Mouse (Mus musculus) lung, postnatal 36 days (tissue): Measurements from ENCODE around the gene Swi5.
A peak's percentile ranks its signal among the peaks of the same experiment; 100 is the strongest.
"Not testable (repeated sequence)": the region's sequence is repeated elsewhere in the genome, so short reads cannot be mapped to it uniquely, and the experiment has no call there.

Experiments used
- DNase-seq: peaks from one replicate; pipeline ENCODE4 v3.0.0; 2022; ENCODE audit warnings: mixed read lengths

The Swi5 gene

DNA sequence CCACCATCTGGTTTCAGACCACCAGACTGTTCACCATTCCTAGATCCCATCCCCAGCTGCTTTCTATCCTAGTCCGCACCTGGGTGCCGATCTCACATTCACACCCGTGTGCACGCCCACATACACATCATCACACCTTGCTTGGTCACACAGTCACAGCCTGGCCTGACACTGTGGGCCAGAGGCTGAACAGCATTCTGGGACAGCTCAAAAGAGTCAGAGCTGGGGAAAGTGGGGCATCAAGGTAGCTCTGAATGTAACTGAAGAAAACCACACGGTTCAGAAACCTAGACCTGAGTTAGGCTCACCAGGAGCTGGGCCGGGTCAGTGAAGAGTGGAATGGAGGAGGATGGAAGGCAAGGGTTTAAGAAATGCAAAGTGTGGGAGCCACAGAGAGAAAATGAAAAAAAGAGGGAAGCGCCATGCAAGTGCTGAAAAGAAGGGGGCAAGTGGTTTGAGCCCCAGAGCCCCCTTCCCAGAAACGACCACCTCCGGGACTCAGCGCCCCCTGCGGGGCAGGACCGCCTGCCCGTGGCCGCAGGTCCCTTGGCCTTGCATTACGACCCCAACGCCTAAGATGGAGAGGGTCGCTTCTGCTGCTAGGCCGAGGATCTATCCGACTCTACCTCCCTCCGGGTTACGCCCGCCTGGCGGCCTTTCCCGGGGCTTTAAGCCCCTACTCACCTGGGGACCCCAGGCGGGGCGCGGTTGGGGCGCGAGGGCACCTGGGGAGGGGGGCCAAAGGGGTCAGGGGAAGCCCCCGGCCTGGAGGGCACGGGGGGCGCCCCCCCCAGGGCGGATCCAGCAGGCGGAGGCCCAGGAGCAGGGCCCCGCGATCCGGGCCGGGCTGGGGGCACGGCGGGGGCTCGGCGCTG is 23.8 kb upstream of the Swi5 start:
- DNase-seq, result no peak

DNA sequence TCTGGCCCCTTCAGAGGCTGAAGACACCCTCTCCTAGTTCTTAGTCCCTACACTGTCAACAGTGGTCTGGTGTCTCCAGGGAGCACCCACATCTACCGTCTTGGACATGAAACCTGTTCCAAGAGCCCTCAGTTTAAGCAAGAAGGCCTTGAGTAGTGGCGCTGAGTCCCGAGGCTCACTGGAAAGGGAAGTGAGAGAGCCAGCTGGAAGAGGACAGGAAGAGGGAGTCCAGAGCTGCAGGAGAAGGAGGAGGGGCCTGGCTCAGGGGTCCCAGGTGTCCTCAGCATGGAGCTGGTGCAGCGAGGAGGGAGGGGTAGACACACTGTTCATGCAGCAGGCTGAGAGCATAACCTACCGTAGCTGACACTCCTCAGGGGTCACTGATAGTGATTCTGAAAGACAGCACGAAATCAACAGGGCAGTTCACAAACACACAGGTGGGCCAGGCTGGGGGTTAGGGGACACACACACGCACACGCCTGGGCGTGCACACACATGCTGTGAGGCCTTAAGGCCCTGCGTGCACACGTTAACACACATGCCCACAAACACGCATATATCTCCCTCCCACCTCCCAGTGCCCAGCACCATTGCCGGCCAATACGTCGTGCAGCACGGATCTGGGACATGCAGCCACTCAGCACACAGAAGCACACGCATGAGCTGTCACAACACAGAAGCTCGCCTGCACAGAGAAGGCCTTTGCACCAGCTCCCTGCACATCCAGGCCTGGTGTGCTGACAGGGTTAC is 22.4 kb upstream of the Swi5 start:
- no peak for DNase-seq

DNA sequence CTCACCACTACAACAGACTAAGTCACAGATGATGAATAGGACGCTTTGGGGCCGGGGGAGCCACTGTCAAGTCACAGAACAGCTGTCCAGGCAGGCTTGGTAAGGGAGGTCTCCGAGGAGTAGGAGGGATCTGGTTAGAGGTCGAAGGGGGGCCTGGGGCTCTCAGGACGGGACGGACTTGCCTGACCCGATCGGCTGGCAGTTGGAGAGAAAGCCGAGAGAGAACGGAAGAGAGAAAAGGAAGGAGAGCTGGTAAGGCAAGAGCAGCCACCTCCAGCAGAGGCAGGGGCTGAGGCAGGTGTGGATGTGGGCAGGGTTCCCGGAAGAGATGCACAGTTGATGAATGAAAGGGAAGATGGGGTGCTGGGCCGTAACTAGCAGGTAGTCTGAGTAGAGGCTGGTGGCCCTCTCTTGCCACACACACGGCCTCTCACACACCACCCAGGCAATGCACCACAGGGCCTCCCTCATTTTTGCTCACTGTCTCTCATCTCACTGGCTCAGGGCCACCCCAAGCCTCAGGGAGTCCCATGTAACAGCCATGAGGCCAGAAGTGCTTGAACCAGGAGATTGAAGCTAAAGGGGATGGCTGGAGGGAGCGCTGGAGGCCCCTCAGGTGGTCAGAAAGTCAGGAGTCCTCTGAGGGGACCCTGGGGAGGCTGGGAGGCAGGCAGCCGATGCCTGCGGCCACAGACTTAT is 21.1 kb upstream of the Swi5 start:
- DNase-seq, result no peak

DNA sequence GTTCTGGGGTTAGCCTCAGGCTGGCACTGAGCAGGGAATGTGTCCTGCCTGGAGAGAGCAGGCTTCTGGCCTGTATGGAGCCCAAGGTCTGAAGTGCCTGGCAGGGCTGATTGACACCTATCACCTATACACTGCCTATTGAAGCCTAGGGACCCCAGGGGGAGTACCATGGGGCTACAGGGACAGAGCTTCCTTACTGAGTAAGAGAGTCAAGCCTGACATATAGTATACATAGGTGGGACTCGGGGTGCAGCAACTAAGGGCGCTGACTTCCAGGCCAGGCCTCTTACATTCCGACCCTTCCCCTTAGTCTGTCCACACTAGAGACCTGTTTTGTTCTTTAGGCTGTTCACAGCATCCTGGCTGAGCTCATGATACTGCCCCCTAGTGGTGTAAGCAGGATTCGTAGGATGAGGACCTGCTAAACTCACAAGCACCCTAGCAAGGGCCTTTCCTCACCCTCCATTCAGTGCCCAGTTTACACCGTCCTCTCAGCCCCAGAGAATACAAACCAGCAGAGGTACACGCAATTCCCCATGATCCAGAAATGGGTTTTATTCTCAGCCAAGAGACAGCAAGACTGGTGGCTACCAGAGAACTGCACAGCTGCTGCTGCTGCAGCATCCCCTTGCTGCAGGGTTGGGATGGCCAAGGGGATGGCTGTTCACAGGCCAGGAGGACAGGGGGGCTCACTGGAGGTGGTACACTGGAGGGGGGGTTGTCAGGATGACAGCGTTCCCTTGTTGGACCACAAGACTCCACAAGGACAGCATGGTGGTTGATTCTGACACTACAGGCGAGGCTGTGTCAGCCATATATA is 20.3 kb upstream of the Swi5 start:
- DNase-seq, result peak; percentile 76

DNA sequence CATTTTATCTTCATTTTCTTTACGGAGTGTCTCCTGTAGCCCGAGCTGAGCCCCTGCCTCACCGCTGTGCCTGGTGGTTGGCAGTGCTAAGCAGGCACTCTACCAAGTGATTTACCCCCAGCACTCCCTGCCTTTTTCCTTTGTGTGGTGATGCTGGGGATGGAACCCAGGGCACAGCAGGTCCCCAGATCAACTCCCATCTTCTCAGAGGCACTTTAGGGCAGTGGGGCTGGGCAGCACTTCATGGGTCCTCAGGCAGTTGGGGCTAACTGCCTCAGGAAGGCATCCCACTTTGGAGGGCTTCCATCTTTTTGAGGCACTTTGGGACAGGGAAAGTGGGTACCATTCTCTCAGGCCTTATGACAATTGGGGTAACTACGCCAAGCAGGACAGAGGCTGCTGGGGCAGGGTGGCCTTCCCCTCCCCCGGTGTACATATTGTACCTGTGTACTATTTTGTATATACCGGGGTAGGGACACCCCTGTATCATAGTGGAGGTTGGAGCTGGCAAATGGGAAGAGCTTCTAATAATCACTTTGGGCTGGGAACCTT is 19.4 kb upstream of the Swi5 start:
- no peak for DNase-seq

DNA sequence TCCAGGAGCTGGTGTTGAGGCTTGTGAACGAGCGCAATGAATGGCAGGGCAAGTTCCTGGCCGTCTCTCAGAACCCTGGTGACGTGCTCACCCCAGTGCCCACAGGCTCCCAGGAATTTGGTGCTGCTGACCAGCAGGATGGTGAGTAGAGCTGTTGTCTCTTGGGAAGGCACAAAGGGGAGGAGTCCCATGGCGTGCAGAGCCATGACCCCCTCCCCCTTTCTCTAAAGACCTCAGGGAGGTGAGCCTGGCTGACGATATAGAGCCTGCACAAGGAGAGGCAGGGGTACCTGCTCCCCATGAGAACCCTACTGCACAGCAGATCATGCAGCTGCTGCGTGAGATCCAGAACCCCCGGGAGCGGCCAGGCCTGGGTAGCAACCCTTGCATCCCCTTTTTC is 18.3 kb upstream of the Swi5 start:
- no peak for DNase-seq

DNA sequence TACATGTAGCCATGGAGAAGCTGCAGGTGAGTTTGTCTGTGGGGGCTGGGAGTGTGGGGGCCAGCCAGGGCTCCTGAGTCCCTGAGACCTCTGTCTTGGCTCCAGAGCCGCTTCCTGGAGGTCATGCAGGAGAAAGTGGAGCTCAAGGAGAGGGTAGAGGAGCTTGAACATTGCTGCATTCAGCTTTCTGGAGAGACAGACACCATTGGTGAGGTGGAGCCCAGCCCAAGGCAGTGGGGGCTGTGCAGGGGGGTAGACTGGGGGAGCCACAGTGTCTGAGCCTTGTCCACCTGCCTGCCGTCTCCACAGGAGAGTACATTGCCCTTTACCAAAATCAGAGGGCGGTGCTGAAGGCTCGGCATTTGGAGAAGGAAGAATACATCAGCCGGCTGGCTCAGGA is 17.8 kb upstream of the Swi5 start:
- no peak for DNase-seq

DNA sequence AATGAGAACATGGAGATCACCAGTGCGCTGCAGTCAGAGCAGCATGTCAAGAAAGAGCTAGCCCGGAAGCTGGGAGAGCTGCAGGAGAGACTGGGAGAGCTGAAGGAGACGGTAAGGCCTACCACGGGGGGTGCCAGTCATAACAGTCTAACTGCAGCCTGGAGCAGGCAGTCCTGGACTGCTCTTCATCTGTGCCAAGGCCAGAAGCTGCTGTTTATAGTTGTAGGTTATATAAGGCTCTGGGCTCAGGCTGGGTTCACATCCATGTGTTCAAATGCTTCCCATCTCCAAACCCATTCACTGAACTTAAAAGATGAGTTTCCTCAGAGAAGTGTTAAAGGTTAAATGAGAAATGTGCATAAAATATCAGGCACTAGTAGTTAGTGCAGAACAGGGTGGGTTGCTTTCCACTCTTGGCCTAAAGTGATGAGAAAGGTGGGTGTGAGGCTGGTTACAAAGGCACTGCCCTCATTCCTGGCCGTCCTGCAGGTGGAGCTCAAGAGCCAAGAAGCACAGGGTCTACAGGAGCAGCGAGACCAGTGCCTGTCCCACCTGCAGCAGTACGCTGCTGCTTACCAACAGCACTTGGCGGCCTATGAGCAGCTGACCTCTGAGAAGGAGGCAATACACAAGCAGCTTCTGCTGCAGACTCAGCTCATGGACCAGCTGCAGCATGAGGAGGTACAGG is 16.4 kb upstream of the Swi5 start:
- peak; percentile 61 for DNase-seq

DNA sequence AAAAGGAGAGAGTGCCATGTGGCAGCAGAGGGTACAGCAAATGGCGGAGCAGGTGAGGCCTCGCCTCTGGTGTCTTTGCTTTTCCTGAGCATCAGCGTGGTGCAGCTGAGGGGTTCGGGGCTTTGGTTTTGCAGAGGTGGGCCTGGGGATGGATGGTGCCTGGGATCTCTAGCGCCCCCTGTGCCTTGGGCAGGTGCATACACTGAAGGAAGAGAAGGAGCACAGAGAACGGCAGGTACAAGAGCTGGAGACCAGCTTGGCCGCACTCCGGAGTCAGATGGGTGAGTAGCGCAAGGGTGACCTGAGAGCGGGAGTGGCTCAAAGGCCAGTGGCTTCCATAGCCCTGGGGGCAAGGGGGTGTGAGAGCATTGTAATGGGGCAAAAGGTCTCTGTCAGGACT is 15.1 kb upstream of the Swi5 start:
- no peak for DNase-seq

DNA sequence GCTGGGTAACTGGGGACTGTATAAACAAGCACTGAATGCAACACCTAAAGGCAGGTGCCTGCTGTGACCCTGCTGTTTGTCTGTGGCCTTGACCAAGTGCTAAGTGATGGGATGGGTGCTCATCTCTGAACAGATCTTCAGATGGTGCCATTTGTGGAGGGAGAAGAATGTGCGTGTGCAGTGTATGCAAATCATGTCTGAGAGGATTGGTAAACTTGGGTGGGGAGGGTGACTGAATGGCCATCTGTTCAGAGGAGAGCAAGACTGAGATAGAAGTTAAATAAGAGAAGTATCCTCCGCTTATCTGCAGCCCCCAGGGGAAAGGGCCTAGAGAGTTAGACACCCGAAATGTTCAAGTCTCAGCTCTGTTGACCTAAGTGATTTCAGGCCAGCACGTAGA is 11.6 kb upstream of the Swi5 start:
- DNase-seq, result no peak

DNA sequence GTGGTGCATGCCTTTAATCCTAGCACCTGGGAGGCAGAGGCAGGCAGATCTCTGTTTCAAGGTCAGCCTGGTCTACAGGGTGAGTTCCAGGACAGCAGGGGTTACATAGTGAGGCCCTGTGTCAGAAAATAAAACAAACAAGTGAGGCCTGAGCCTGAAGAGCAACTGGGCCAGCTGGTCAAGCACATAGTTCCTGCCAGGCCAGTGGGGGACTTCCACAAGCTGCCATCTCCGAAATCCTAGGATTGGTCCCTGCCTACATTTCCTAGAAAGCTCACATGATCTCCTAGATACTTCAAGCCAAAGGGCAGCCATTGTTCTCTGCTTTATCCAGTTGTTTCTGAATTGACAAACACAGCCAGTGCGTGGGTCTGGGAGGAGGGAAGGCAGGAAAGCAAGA is 8.0 kb upstream of the Swi5 start:
- DNase-seq, result not testable (repeated sequence)

DNA sequence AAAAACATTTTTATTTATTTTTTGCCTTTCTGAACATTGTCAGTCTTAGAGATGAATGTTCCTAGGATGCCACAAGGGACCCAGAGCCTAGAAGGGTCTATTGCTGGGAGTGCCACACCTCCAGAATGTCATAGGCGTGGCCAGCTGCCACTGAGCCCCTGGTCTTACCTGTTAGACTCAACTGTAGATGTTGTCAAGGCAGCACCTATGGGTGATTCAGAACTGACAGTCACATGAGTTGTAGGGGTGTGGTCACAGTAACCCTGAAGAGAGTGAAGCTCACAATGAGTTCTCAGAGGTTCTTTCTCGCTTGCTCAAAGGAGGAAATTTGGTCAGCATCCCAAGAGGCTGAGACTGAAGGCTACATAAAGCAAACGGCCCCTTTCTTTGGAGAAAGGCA is 7.4 kb upstream of the Swi5 start:
- DNase-seq, result no peak

DNA sequence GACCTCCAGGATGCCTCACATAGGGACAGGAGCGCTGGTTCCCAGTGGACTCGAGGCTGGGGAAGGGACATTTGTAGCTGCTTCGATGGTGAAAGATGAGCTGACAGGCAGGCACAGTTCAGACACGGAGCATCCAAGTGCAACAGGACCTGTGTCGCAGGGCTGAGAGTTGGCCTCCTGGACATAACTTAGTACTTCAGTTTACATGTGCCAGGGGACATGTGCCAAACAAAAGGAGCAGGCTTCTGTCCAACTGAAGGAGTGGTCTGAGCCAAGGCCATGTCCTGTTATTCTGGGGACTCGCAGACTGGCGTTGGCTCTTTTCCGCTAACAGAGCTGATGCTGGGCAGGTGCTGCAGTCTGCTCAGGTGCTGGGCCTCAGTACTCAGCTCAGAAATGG is 6.5 kb upstream of the Swi5 start:
- DNase-seq, result peak; percentile 72

DNA sequence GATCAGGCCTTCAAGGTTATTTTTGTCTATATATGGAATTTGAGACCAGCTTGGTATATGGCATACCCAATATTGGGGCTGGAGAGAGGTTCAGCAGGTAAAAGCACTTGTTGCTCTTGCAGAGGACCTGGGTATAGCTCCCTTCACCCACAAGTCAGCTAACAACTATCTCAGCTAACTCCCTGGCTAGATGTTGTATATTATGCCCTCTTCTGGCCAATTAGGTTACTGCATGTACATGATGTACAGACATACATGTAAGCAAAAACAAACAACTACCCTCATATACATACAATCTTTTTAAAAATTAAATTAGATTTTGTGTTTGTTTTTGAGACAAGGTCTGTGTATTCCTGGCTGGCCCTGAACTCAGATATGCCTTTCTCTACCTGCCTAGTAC is 1.7 kb upstream of the Swi5 start:
- DNase-seq, result peak; percentile 81

DNA sequence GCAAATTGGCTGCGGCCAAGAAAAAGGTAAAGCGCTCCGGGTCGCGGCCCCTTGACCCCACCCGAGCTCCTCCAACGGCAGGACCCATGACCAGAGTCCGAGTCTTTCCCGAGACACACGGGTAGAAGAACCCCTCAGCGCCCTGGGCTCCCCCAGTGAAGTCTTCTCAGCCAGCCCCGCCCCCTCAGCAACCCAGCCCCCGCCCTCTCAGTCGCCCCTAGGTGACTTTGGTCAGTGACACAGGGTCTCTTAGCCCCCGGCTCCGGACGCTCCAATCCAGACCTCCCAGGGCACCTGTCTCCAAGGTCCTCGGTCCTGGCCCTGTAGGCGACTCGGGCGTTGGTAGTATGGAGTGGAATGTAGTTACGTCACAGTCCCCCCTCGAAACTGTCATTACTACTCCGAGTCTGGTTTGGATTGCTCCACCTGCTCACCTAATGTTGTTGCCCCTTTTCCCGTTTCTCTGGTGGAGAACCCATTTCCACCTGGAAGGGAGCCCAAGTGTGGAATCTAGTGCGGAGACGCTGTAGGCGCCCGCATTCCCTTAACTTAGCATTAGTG is 576 bp upstream of the Swi5 start:
- peak; percentile 57 for DNase-seq

DNA sequence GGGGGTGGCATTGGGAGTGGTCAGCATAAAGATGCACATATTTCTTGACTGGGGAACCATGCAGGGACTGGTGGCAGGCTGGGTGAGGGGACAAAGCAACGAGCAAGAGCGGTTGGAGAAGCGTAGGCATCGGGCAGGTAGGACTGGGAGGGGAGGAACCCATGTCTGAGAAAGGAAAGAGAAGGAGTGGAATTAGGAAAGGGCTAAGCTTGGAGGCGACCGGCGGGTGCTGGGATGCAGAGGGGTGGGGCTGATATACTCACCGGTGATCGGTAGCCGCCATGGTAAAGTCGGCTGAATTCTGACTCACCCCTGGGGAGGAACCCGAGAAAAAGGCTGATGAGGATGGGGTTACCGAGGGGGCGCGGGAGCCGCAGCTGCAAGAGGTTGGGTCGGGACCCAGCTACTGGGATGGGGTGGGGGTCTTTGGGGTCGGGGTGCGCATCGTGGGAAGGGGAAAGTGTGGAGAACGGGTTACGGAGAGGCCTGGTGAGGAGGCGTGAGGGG is 488 bp downstream of the Swi5 start, which contains the start of gene Golga2:
Golga2 (plus strand) TSS at position 51 of the 507 bp plus-strand sequence.
- no peak for DNase-seq

DNA sequence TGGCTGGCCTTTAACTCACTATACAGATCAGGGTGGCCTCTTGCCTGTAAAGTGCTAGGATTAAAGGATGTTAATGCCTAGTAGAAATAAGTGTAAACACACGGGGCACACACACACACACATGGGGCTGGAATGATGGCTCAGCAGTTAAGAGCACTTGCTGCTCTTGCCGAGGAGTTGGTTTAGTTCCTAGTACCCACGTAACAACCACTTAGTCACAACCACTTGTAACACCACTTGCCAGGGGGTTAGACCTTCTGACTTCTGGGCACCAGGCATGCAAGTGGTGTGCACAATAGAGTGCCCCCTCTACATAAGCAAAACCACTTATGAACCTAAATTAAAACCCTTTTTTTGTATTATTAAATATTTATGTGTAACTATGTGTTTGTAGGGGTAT is 3.9 kb downstream of the Swi5 start:
- DNase-seq, result peak; percentile 56

DNA sequence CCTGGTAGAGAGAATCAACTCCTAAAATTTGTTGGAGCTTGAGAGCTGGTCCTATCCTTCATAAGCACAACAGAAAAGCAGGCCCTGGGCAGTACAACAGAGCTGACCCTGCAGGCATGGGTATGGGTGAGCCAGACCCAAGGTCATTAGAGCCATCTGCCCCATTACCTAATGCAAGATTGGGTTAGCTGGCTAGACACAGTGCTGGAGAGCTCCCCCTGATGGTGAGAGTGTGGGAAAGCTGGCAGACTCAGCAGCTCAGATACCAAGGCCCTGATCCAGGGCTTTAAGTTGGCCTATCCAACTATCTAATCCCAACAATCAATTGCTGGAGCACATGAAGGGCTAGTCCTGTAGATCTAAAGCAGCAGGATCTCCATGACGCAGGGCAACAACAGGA is 5.1 kb downstream of the Swi5 start:
- peak; percentile 76 for DNase-seq

DNA sequence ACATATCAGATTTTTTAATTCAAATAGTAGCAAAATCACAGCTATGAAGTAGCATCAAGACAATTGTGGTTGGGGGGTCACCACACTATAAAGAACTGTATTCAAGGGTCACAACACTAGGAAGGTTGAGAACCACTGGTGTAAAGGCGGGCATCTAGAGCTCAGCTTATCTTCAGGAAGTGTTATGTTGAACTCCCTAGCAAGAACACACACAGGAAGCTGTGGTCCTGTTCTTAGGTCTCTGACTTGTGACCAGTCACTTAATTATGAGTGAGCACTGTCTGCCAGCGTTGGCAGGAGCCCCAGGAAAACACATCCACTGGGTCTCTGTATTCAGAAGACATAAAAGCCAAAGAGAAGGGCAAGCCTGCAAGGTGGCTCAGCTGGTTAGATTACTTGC is 5.6 kb downstream of the Swi5 start:
- DNase-seq, result no peak

DNA sequence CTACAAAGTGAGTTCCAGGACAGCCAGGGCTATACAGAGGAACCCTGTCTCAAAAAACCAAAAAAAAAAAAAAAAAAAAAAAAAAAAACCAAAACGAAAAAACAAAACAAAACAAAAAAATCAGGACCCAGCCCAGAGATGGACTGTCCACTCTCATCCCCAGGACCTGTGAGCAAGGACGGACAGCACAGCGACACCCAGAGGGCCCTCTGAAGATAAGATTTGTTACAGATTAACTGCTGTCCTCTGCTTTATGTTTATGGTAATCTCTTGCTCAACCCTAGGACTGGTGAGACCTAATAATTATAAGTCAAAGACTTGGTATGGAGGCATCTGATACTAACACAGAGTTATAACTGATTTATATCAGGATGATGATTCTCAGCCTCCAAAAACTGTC is 12.1 kb downstream of the Swi5 start:
- no peak for DNase-seq

DNA sequence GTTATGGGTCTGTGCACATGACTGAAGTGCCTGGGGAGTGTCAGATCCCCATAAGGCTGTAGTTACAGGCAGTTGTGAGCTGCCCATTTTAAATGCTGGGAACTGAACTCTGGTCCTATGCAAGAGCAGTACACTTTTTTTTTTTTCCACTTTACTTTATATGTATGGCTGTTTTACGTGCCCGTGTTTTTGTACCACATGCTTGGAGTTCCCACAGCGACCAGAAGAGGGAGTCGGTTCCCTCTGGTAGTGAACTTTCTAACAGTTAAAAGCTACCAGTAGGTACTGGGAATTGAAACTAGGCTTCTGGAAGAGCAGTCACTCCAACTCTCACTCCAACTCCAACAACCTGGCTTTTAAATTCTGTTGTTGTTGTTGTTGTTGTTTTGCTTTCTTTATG is 27.2 kb downstream of the Swi5 start:
- peak; percentile 79 for DNase-seq
